Mouse (Mus musculus): ENCODE data around the gene Sds. TPM values are rescaled to one million over a fixed set of nuclear protein-coding genes. Genes with fewer than 3 reads are reported as not detected.

The Sds gene
- not detected in 2 replicates for polyA plus RNA-seq (2012; rRNA removed)

- WGBS, result 23% methylated on average over 13 of the region's 13 CpGs
- DNase-seq (ENCODE audit: low read depth, low spot score), result no peak
Measured at GRCm38 (mm10) chr5:120476296-120476695, at the start of gene Sds. Sds (plus strand) TSS chr5:120476526.

GRCm38 (mm10) chr5:120426572-120426971 lies 49.8 kb upstream of the Sds start:
- DNase-seq (ENCODE audit: low read depth, low spot score), result no peak
- 2% methylated on average over 10 of the region's 10 CpGs for WGBS

- WGBS, result 1% methylated on average over 33 of the region's 33 CpGs
- DNase-seq (ENCODE audit: low read depth, low spot score), result no peak
Measured at GRCm38 (mm10) chr5:120427451-120427938, 48.8 kb upstream of the Sds start.

DNA sequence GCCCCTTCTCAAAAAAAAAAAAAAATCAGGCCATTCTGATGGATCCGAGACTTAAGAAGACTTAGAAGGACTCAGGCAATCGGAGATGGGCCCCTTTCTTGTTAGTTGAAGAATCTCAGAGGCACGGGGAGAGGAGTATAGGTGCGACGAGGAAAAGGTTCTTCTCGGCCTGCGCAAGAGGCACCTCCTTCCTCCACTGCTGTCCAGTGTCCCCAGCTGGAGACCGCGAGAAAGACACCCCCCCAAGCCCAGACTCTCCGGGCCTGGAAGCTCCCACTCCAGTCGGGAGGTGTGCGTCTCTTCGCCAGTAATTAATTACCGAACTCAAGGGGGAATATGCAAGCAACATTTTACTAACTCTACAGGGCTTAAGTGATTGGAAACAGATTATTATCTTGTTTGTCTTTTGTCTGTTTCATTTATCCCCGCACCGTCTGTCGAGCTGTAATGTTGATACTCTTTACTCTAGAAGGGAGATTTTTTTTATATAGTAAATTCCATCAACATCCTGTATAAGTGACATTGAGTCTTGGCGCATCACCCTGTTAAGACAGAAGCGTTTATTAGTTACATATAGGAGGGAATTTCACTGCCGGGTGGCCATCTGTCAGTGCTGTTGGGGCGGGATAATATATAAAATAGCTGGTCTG lies 48.0 kb upstream of the Sds start:
- DNase-seq (ENCODE audit: low read depth, low spot score), result no peak
- 2% methylated on average over 21 of the region's 21 CpGs for WGBS

GRCm38 (mm10) chr5:120428990-120429389 lies 47.3 kb upstream of the Sds start:
- no peak for DNase-seq (ENCODE audit: low read depth, low spot score)
- 4% methylated on average over 6 of the region's 6 CpGs for WGBS

GRCm38 (mm10) chr5:120429692-120430091 lies 46.6 kb upstream of the Sds start:
- DNase-seq (ENCODE audit: low read depth, low spot score), result no peak

DNA sequence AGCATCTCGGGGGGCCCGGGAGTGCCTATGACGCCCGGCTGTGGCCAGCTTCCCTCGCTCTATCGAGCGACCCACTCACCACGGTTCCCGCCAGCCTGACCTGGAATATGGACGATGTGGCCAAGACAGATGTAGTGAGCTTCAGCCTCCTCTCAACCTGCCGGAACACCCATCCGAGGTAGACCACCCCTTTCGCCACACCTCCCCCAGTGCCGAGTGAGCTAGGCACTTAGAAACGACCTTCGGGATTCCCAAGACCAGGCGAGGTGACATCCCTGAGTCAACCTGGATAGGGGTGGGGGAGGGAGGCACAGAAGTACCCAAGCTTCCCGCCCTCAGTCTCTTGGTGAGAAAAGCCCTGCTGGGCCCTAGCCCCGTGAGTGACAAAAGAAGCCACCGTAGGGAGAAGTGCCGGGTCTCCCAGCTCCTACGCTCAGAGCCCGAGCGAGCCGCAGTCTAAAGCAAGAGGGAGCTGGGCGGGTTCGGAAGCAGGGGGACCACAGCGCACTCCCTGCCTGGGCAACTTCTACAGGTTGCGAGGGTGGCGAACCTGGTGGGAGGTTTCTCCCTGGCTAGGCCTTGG lies 45.2 kb upstream of the Sds start:
- WGBS, result 2% methylated on average over 30 of the region's 30 CpGs
- no peak for DNase-seq (ENCODE audit: low read depth, low spot score)

More at GRCm38 (mm10) chr5:120429692-120430091, 46.6 kb upstream of the Sds start:
- under 1% methylated on average over 6 of the region's 6 CpGs for WGBS

- 2% methylated on average over 69 of the region's 69 CpGs for WGBS
- no peak for DNase-seq (ENCODE audit: low read depth, low spot score)
Measured at GRCm38 (mm10) chr5:120431649-120432485, 44.5 kb upstream of the Sds start, which contains the start of gene Lhx5. Lhx5 (plus strand) TSS chr5:120431699.

DNA sequence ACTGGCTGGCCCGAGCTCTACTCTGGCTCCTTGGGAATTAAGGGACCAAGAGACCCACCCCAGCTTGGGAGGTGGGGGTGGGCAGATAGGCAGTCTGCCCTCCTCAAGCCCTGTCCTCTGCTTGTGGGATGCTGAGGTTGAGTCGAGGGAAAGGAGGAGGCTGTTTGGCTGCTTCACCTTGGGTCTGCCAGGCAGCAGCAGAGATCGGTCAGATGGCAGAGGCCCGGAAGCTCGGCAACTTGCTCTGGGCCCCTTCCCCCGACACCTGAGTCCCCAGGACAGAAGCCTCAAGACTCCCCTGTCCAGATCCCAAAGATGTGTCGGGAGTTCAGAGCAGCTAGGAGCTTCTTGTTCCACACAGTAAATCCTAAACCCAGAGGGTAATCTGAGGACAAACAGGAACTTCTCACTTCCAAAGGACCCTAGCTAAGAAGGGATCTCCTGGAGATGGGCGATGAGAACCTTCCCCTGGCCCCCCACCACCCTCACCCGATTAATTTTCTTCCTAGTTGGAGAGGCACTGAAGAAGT lies 43.8 kb upstream of the Sds start:
- WGBS, result 2% methylated on average over 9 of the region's 9 CpGs
- no peak for DNase-seq (ENCODE audit: low read depth, low spot score)

DNA sequence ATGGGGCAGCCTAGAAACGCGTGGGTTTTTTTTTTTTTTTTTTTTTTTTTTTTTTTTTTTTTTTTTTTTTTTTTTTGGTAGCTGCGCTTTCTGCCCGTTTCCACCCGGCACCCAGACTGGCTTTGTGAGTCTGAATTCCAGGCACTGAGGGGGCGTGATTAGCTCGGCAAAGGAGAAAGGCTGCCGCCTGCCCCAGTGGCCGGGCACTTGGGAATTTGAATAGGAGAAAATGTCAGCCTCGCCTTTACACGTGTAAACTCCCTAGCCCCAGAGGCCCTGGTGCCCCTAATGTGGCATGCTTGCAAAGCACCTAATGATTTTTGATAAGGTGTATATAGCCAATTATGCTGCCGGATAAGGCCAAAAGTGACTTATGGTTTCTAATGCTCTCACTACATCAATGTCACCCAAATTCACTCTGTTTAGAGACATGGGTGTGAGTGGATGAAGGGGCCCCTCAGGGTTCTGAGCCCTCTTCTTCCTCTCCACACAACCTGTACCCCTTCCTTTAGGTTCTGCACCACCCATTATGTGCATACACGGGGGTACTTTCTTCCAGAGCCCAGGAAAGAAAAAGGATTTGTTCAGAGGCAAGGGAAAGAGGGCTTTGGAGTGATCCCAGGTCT lies 43.1 kb upstream of the Sds start:
- WGBS, result 2% methylated on average over 13 of the region's 13 CpGs

DNA sequence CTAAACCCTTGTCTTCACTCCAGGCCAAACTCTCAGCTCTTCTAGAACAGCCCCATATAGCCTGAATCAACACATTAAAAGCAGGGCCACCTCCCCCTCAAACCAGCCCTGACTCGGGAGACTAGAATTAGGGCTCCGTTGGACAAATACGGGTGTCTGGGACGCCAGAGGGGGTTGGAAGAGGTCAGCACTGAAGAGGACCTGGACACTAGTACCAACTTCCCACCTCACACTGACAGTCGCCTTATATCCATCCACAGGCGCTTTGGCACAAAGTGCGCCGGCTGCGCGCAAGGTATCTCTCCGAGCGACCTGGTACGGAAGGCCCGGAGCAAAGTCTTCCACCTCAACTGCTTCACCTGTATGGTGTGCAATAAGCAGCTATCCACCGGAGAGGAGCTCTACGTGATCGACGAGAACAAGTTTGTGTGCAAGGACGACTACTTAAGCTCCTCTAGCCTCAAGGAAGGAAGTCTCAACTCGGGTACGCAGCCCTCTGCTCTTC lies 42.0 kb upstream of the Sds start:
- no peak for DNase-seq (ENCODE audit: low read depth, low spot score)
- WGBS, result 3% methylated on average over 21 of the region's 21 CpGs

More for the DNA sequence above, 43.1 kb upstream of the Sds start:
- DNase-seq (ENCODE audit: low read depth, low spot score), result no peak

DNA sequence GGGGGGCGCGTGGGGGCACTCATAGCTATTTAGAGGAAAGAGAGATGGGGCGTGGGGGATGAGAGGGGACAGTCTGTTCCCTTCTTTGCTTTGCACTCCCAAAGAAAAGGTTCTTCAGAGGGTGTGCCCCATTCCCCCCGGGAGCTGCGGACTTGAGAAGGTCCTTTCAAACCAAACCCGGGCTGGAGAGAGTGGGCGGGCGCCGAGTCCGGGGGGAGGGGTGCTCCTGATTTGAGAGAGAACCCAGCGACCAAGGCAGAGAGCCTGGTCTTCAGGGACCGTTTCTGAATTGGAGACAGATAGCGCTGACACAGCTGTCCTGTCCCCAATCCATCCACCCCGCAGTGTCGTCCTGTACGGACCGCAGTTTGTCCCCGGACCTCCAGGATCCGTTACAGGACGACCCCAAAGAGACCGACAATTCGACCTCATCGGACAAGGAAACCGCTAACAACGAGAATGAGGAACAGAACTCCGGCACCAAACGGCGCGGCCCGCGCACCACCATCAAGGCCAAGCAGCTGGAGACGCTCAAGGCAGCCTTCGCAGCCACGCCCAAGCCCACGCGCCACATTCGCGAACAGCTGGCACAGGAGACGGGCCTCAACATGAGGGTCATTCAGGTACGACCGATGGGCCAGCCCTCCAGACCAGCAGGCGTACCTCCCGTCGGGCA lies 41.2 kb upstream of the Sds start:
- DNase-seq (ENCODE audit: low read depth, low spot score), result no peak
- 3% methylated on average over 44 of the region's 44 CpGs for WGBS

DNA sequence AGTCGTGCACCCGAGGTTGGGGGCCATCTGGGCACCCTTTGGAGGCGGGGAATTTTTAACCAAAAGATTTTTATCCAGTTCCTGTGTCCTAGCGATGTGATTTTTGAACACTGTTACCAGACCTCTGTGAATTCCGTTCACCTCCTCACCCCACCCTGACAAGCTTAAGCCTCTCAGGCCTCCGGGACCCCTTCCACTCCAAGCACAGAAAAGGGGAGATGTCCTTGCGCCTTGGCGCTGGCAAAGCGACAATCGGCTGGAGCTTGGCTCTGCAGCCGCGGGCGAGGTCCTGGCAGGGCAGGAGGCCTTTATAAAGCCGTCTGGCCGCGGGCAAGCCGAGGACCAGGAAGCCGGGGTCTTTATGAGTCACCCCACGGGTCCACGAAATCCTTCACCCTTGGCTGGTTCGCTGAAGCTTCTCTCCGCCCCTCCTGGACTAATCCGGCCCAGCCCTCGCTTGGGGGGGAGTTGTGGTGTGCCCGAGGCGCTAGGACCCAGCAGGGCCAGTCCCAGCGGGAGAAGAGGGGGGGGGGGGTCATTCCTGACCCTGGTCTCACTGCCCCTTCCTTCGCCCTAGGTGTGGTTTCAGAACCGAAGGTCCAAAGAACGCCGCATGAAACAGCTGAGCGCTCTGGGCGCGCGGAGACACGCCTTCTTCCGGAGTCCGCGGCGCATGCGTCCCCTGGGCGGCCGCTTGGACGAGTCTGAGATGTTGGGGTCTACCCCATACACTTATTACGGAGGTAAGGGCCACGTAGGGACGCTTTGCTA lies 40.4 kb upstream of the Sds start:
- no peak for DNase-seq (ENCODE audit: low read depth, low spot score)

GRCm38 (mm10) chr5:120436885-120437495 lies 39.3 kb upstream of the Sds start:
- DNase-seq (ENCODE audit: low read depth, low spot score), result no peak
- 2% methylated on average over 18 of the region's 18 CpGs for WGBS

More for the DNA sequence above, 40.4 kb upstream of the Sds start:
- WGBS, result 2% methylated on average over 47 of the region's 47 CpGs

DNA sequence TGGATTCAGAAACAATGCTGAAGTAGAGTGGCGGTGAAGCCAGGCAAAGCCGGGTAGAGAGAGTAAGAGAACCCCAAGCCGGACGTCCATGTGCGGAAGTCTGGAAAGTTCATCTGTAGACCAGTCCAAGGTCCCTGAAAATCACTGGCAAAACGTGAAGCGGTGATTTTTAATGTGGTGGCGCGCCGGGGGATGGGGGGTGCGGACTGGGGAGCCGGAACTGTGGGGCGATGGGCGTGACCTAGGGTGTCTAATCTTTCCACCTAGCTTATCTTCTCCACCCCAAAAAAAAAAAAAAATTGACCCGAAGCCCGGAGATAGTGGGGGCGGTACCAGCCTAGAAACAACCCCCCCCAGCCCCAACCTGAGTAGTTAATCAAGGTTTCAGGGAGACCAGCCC lies 38.8 kb upstream of the Sds start:
- no peak for DNase-seq (ENCODE audit: low read depth, low spot score)
- 3% methylated on average over 17 of the region's 17 CpGs for WGBS

DNA sequence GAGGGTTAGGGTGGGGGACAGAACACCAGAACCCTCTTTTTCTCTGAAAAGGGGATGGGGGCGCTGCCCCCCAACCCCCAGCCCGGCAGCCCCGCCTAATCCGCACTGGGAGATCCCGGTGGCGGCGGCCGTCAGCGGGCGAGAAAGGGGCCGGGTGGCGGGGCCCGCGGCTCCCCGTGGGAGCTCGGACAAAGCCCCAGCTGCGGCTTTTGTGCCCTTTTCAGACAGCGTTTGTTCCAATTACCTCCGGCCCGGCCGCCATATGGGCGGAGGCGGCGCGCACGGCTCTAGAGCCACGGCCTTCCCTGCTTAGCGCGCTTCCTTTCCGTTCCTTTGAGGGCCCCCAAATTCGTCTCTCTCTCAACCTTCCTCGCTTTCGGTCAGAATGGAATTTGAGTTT lies 38.3 kb upstream of the Sds start:
- WGBS, result 3% methylated on average over 33 of the region's 33 CpGs

DNA sequence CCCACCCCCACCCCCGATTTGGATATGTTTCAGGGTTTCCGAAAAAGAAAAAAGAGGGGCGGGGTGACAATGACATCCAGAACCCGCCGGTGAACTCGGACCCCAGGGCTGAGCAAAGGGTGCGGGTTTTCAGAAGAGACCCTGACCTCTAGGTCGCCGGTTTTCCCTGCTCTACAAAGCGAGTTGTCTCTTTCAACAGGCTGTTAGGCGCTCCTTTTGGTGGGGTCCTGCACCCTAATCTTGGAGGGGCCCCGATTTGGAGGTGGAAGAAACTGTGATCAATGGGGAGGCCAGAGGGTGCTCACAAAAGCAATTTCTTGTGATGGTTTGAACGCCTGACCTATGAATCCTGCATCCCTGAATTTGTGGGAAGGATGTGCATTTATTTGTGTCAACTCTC lies 37.9 kb upstream of the Sds start:
- DNase-seq (ENCODE audit: low read depth, low spot score), result no peak
- 6% methylated on average over 13 of the region's 13 CpGs for WGBS

More for the DNA sequence above, 38.3 kb upstream of the Sds start:
- no peak for DNase-seq (ENCODE audit: low read depth, low spot score)

Measured in large intestine, adult 2 months (tissue).